Mouse (Mus musculus) heart, adult 2 months (tissue): ENCODE measurements around the gene Zbtb9. TPM values are rescaled to one million over a fixed set of nuclear protein-coding genes. Genes with fewer than 3 reads are reported as not detected.

Experiments used
- DNase-seq, 2 experiments: peaks; one replicate each; pipeline ENCODE4 v3.0.0; 2021
- H3K27ac ChIP-seq: fragments of 200-600 bp; 2 replicates; pipeline ENCODE4 v1.8.1; 2022
- H3K27me3 ChIP-seq: fragments of 200-500 bp; 2 replicates; pipeline ENCODE4 v1.6.1; 2012; ENCODE audit warnings: mild to moderate bottlenecking, low read length, inconsistent platforms, mixed read lengths; ENCODE audit not compliant: control insufficient read depth, insufficient read depth
- H3K36me3 ChIP-seq: fragments of 200-500 bp; 2 replicates; pipeline ENCODE4 v1.6.1; 2012; ENCODE audit warnings: low read length, inconsistent platforms; ENCODE audit not compliant: control insufficient read depth, insufficient read depth
- H3K4me1 ChIP-seq: fragments of 200-500 bp; 2 replicates; pipeline ENCODE4 v1.6.1; 2011; ENCODE audit warnings: low read length; ENCODE audit not compliant: control insufficient read depth, insufficient read depth
- H3K4me3 ChIP-seq: fragments of 200-600 bp; 2 replicates; pipeline ENCODE4 v1.8.1; 2022
- H3K79me2 ChIP-seq: fragments of 200-500 bp; replicated peaks from 2 replicates; pipeline ENCODE4 v1.6.1; 2012; ENCODE audit warnings: mild to moderate bottlenecking, inconsistent platforms, low read length, moderate library complexity, mixed read lengths; ENCODE audit not compliant: control insufficient read depth, insufficient read depth
- H3K9ac ChIP-seq: fragments of 200-500 bp; 2 replicates; pipeline ENCODE4 v1.6.1; 2012; ENCODE audit warnings: low read depth, mild to moderate bottlenecking, control low read depth, inconsistent platforms, low read length, mixed read lengths
- CTCF ChIP-seq: fragments of 200-600 bp; IDR thresholded peaks from 2 replicates; pipeline ENCODE4 v1.8.1; 2022; ENCODE audit warnings: antibody characterized with exemption, mild to moderate bottlenecking, moderate library complexity
- EP300 ChIP-seq: fragments of 200-500 bp; IDR thresholded peaks from 2 replicates; pipeline ENCODE4 v1.6.1; 2011; ENCODE audit warnings: low read depth, low read length, control low read depth; ENCODE audit not compliant: insufficient read depth
- POLR2A ChIP-seq: fragments of 200-500 bp; IDR thresholded peaks from 2 replicates; pipeline ENCODE4 v1.6.1; 2011; ENCODE audit warnings: mild to moderate bottlenecking, low read depth, low read length, control low read depth; ENCODE audit not compliant: insufficient read depth
- WGBS: fragments of 180-500 bp; shearing (Covaris S2); methylation state at CpG from one replicate; pipeline ENCODE4 v1.1.7; 2018; 5-methylcytosine and 5-hydroxymethylcytosine counted together
- intact Hi-C: fragments of 180-260 bp; cut with DNase I; formaldehyde crosslinking; loops from one replicate; pipeline ENCODE4 v1.15.1; 2025
- polyA plus RNA-seq: library from polyadenylated mRNA; depleted of rRNA; stranded (reverse); fragments of >200 nt; gene quantifications from 2 replicates; pipeline ENCODE4 v1.2.3, GENCODE M21; 2012
- total RNA-seq, 2 experiments: library from RNA; stranded (reverse); gene quantifications; 2 replicates each; pipeline ENCODE4 v1.2.3; 2021

Gene Zbtb9
- total and polyA plus RNA-seq, 3 experiments: 1.5 to 3.5 (median 2.4) TPM

GRCm38 (mm10) chr17:26949866-26950265 is 23.1 kb upstream of the Zbtb9 start:
- Histone ChIP-seq H3K79me2 (no peaks in the 10 kb centered on the region), H3K4me1 (peaks cover 1% of the 10 kb centered on the region), H3K36me3 (no peaks in the 10 kb centered on the region), H3K4me3 (no peak overlapping the region), H3K27me3 (no peaks in the 10 kb centered on the region), H3K9ac (no peak overlapping the region), H3K27ac (no peak overlapping the region)
- WGBS: 71% methylated on average over 5 of the region's 5 CpGs
- no peak for DNase-seq
- TF ChIP-seq EP300 (no peak), CTCF (no peak), POLR2A (no peak)
- intact Hi-C loops: no loop called here

GRCm38 (mm10) chr17:26950560-26951288 is 22.2 kb upstream of the Zbtb9 start:
- Histone ChIP-seq H3K79me2 (no peaks in the 10 kb centered on the region), H3K27ac (no peak overlapping the region), H3K4me3 (no peak overlapping the region), H3K27me3 (no peaks in the 10 kb centered on the region), H3K36me3 (no peaks in the 10 kb centered on the region), H3K4me1 (peaks cover 1% of the 10 kb centered on the region), H3K9ac (no peak overlapping the region)
- intact Hi-C loops: no loop called here
- no peak for DNase-seq
- WGBS: 45% methylated on average over 7 of the region's 7 CpGs
- TF ChIP-seq POLR2A: no peak
- TF ChIP-seq CTCF: no peak
- TF ChIP-seq EP300: no peak

GRCm38 (mm10) chr17:26951406-26951805 is 21.6 kb upstream of the Zbtb9 start:
- WGBS: 14% methylated on average over 11 of the region's 11 CpGs
- peaks cover 1% of the 10 kb centered on the region for H3K4me1 ChIP-seq
- DNase-seq: peak; percentile 68 to 72

GRCm38 (mm10) chr17:26951952-26952877 is 20.8 kb upstream of the Zbtb9 start:
- DNase-seq: no peak
- Histone ChIP-seq H3K4me1 (peaks cover 1% of the 10 kb centered on the region), H3K9ac (no peak overlapping the region), H3K27me3 (no peaks in the 10 kb centered on the region), H3K36me3 (no peaks in the 10 kb centered on the region), H3K4me3 (peak overlapping the region; percentile 29; the same call in 1 of the 2 replicates), H3K79me2 (no peaks in the 10 kb centered on the region), H3K27ac (no peak overlapping the region)
- no peak for TF ChIP-seq EP300
- no peak for TF ChIP-seq CTCF
- no peak for TF ChIP-seq POLR2A
- WGBS: 30% methylated on average over 23 of the region's 23 CpGs
- intact Hi-C loops: no loop called here

More at GRCm38 (mm10) chr17:26951406-26951805, 21.6 kb upstream of the Zbtb9 start:
- H3K4me3 ChIP-seq: peak overlapping the region; percentile 29; the same call in 1 of the 2 replicates
- H3K36me3 ChIP-seq: no peaks in the 10 kb centered on the region
- no peak overlapping the region for H3K9ac ChIP-seq
- TF ChIP-seq EP300 (no peak), POLR2A (no peak), CTCF (no peak)
- no peaks in the 10 kb centered on the region for H3K27me3 ChIP-seq
- intact Hi-C loops: no loop called here
- H3K79me2 ChIP-seq: no peaks in the 10 kb centered on the region
- H3K27ac ChIP-seq: no peak overlapping the region

- H3K4me1 ChIP-seq: no peaks in the 10 kb centered on the region; the same call in 1 of the 2 replicates
- WGBS: 54% methylated on average over 6 of the region's 6 CpGs
Measured at GRCm38 (mm10) chr17:26953201-26953600, 19.8 kb upstream of the Zbtb9 start.

More at GRCm38 (mm10) chr17:26953201-26953600, 19.8 kb upstream of the Zbtb9 start:
- no peak for DNase-seq
- intact Hi-C loops: no loop called here
- peak overlapping the region; percentile 57 for H3K27ac ChIP-seq
- TF ChIP-seq POLR2A: no peak
- TF ChIP-seq EP300: no peak
- TF ChIP-seq CTCF: no peak
- no peaks in the 10 kb centered on the region for H3K79me2 ChIP-seq
- H3K4me3 ChIP-seq: no peak overlapping the region
- H3K9ac ChIP-seq: no peak overlapping the region
- H3K36me3 ChIP-seq: no peaks in the 10 kb centered on the region
- no peaks in the 10 kb centered on the region for H3K27me3 ChIP-seq
